Mouse (Mus musculus): ENCODE measurements around the gene Kdm4b.

DNA sequence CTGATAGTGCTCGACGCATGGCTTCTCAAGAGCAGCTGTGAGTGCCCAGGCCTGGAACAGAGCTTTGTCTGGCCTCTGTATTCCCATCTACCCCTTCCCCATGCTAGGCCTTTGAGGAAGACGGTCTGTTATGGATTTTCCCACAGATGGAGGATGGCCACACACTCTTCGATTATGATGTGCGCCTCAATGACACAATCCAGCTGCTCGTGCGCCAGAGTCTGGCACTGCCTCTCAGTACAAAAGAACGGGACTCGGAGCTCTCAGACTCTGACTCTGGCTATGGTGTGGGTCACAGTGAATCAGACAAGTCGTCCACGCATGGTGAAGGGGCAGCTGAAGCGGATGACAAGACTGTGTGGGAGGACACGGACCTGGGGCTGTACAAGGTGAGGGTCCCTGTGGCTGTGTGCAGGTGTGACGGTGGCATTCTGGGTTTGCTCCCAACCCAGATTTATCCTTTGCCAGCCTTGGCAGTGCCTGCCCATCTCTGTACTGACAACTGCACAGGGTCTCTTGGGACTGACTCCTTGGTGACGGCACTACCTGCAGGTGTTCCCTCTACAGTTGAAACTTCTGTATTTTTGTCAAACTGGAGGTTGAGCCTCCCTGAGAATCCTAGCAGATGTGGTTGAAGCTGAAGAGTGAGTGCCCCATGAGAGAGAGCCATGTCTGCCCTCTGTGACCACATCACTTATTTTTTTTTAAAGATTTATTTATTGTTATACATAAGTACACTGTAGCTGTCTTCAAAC is 16.5 kb upstream of the Kdm4b start:
- TF ChIP-seq TAL1 (conservative IDR thresholded peaks at IDR 0.05; ENCODE audit: low read depth, low read length) (no peak), GATA1 (IDR thresholded peaks at IDR 0.05; ENCODE audit: borderline replicate concordance, low read length) (no peak), CTCF (IDR thresholded peaks at IDR 0.05; ENCODE audit: low read depth, low read length) (no peak)

Data from G1E (cell line).